Mouse (Mus musculus) splenic B cell, adult 2 months (primary cell): Measurements from ENCODE around the gene Hist1h2ag.
"Not testable (repeated sequence)": the region's sequence is repeated elsewhere in the genome, so short reads cannot be mapped to it uniquely, and the experiment has no call there.

Experiments
- DNase-seq: peaks from one replicate; pipeline ENCODE4 v3.0.0-alpha.2; 2011; ENCODE audit warnings: low read depth, low spot score
- H3K27me3 ChIP-seq: 2 replicates; pipeline ENCODE4 v1.6.1; 2012; ENCODE audit warnings: mild to moderate bottlenecking, low read length, moderate library complexity, mixed read lengths; ENCODE audit not compliant: control insufficient read depth, poor library complexity, insufficient read depth, severe bottlenecking
- H3K36me3 ChIP-seq: 2 replicates; pipeline ENCODE4 v1.6.1; 2012; ENCODE audit warnings: mild to moderate bottlenecking, low read length, moderate library complexity, mixed read lengths; ENCODE audit not compliant: control insufficient read depth, poor library complexity, insufficient read depth, severe bottlenecking

Gene Hist1h2ag

GRCm38 (mm10) chr13:22042568-22043502 lies at the start of gene Hist1h2ag, which contains the start of gene Hist1h2bj:
Gene Hist1h2ag, minus strand, starts transcription at chr13:22042944.
Gene Hist1h2bj, plus strand, starts transcription at chr13:22043214.
- peak; percentile 98 for DNase-seq
- not testable (repeated sequence) for H3K36me3 ChIP-seq, H3K27me3 ChIP-seq

GRCm38 (mm10) chr13:22084140-22084539 lies 41.4 kb upstream of the Hist1h2ag start, which contains the start of gene Vmn1r188:
Gene Vmn1r188, plus strand, starts transcription at chr13:22084440.
- H3K27me3 ChIP-seq, DNase-seq: not testable (repeated sequence)

GRCm38 (mm10) chr13:22063468-22063867 lies 20.7 kb upstream of the Hist1h2ag start:
- no peaks in the 10 kb centered on the region for H3K36me3 ChIP-seq
- DNase-seq, result no peak
- H3K27me3 ChIP-seq, result no peaks in the 10 kb centered on the region; the same call in 1 of the 2 replicates

More at GRCm38 (mm10) chr13:22084140-22084539, 41.4 kb upstream of the Hist1h2ag start, which contains the start of gene Vmn1r188:
- H3K36me3 ChIP-seq, result not testable (repeated sequence)

- Histone ChIP-seq H3K36me3 (no peaks in the 10 kb centered on the region), H3K27me3 (no peaks in the 10 kb centered on the region; the same call in 1 of the 2 replicates)
- DNase-seq, result no peak
Observed at GRCm38 (mm10) chr13:22061422-22061821, 18.7 kb upstream of the Hist1h2ag start.

GRCm38 (mm10) chr13:22053754-22054153 lies 11.0 kb upstream of the Hist1h2ag start:
- Histone ChIP-seq H3K36me3 (no peaks in the 10 kb centered on the region), H3K27me3 (no peaks in the 10 kb centered on the region; the same call in 1 of the 2 replicates)
- DNase-seq, result no peak

- no peak for DNase-seq
- no peaks in the 10 kb centered on the region for H3K36me3 ChIP-seq
- H3K27me3 ChIP-seq, result no peaks in the 10 kb centered on the region; the same call in 1 of the 2 replicates
Observed at GRCm38 (mm10) chr13:22051523-22051859, 8.7 kb upstream of the Hist1h2ag start.

GRCm38 (mm10) chr13:22050591-22051522 lies 8.1 kb upstream of the Hist1h2ag start:
- no peaks in the 10 kb centered on the region; the same call in 1 of the 2 replicates for H3K27me3 ChIP-seq
- DNase-seq, result peak; percentile 96

GRCm38 (mm10) chr13:22049737-22050440 lies 7.1 kb upstream of the Hist1h2ag start:
- Histone ChIP-seq H3K36me3 (no peaks in the 10 kb centered on the region), H3K27me3 (no peaks in the 10 kb centered on the region; the same call in 1 of the 2 replicates)
- peak; percentile 64 for DNase-seq

More at GRCm38 (mm10) chr13:22050591-22051522, 8.1 kb upstream of the Hist1h2ag start:
- H3K36me3 ChIP-seq, result no peaks in the 10 kb centered on the region

- no peaks in the 10 kb centered on the region for H3K27me3 ChIP-seq
- no peak for DNase-seq
Observed at GRCm38 (mm10) chr13:22049041-22049440, 6.3 kb upstream of the Hist1h2ag start.

GRCm38 (mm10) chr13:22045311-22045710 lies 2.6 kb upstream of the Hist1h2ag start:
- H3K27me3 ChIP-seq, result no peaks in the 10 kb centered on the region
- H3K36me3 ChIP-seq, result no peaks in the 10 kb centered on the region
- no peak for DNase-seq

More at GRCm38 (mm10) chr13:22049041-22049440, 6.3 kb upstream of the Hist1h2ag start:
- no peaks in the 10 kb centered on the region for H3K36me3 ChIP-seq

GRCm38 (mm10) chr13:22044432-22045155 lies 1.9 kb upstream of the Hist1h2ag start:
- H3K27me3 ChIP-seq, result no peaks in the 10 kb centered on the region
- no peaks in the 10 kb centered on the region for H3K36me3 ChIP-seq
- DNase-seq, result no peak

- DNase-seq, result peak; percentile 79
- Histone ChIP-seq H3K36me3 (no peaks in the 10 kb centered on the region), H3K27me3 (no peaks in the 10 kb centered on the region)
Observed at GRCm38 (mm10) chr13:22043503-22044431, 1.0 kb upstream of the Hist1h2ag start.
